Mouse (Mus musculus) erythroblast, embryonic 14.5 days (primary cell): ENCODE measurements around the gene Kyat1. TPM values are rescaled to one million over a fixed set of nuclear protein-coding genes. Genes with fewer than 3 reads are reported as not detected.

ENCODE experiments used
- H3K27me3 ChIP-seq: 2 replicates; pipeline ENCODE4 v1.6.1; 2012; ENCODE audit warnings: inconsistent platforms; ENCODE audit not compliant: control insufficient read depth
- H3K36me3 ChIP-seq: 2 replicates; pipeline ENCODE4 v1.6.1; 2012; ENCODE audit warnings: mild to moderate bottlenecking, inconsistent platforms; ENCODE audit not compliant: control insufficient read depth
- H3K4me1 ChIP-seq: 2 replicates; pipeline ENCODE4 v1.6.1; 2012; ENCODE audit warnings: inconsistent platforms; ENCODE audit not compliant: control insufficient read depth
- H3K4me3 ChIP-seq: replicated peaks from 2 replicates; pipeline ENCODE3; 2012; ENCODE audit warnings: moderate library complexity, mild to moderate bottlenecking, inconsistent platforms
- H3K9me3 ChIP-seq: 2 replicates; pipeline ENCODE4 v1.6.1; 2012; ENCODE audit warnings: low read length, inconsistent platforms, mixed read lengths; ENCODE audit not compliant: control insufficient read depth
- GATA1 ChIP-seq: IDR thresholded peaks from 2 replicates; pipeline ENCODE4 v1.6.1; 2012; ENCODE audit warnings: low read length, inconsistent platforms, mixed read lengths
- TAL1 ChIP-seq: IDR thresholded peaks from 3 replicates; pipeline ENCODE4 v1.6.1; 2012; ENCODE audit warnings: low read length, inconsistent platforms, mixed read lengths
- polyA plus RNA-seq: library from polyadenylated mRNA; stranded (reverse); fragments of >175 nt; gene quantifications from 2 replicates; pipeline ENCODE4 v1.2.3, GENCODE M21; 2012

The Kyat1 gene
- polyA plus RNA-seq, 1 experiment: 0.34 TPM

DNA sequence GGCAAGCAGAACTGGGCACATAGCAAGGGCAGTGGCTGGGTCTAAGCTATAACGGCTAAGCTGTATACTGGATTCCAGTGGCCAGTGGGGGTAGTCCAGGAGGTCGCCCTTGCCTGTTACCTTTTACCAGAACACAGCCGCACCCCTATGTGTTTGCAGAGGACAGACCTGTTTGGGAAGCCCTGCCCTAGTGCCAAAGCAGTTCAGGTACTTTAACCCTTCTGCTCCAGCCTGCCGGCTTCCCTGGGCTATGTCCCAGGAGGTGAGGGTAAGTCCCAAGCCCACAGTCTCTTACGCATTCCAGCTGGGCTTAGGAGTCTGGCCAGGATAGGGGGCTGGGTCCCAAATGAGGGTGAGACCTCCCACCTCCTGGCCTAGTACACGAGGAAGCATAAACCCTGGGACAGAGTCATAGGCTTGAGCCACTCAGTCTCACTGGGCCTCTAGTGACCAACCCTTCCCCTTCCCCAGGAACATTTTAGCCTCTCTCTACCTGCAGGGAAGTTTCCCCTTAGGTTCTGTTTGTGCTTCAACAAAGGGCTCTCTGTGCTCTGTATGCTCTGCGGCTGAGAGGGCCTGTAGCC is 39.0 kb upstream of the Kyat1 start:
- Histone ChIP-seq H3K36me3 (peaks cover 96% of the 10 kb centered on the region), H3K4me1 (peaks cover 32% of the 10 kb centered on the region), H3K9me3 (no peaks in the 10 kb centered on the region), H3K27me3 (no peaks in the 10 kb centered on the region), H3K4me3 (no peak overlapping the region)
- TF ChIP-seq GATA1: no peak
- TF ChIP-seq TAL1: no peak

DNA sequence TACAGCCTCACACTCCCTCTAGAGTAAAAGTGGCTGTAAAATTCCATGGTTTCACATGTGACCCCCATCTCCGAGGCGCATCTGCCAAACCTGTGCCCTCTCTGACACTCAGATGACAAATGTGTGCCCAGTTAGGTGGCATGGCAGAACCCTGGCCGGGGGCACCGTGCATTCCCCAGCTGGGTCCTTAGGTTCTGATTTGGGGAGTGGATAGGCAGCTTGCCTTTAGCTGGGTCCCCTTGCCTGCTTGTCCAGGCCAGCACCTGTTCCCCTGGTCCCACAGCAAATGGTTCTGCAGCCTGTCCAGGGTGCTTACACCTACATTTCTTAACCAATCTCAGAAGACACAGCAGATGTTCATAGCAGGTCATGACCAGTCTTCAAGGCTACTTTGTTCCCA is 37.7 kb upstream of the Kyat1 start:
- no peaks in the 10 kb centered on the region for H3K9me3 ChIP-seq
- no peaks in the 10 kb centered on the region for H3K27me3 ChIP-seq
- H3K4me1 ChIP-seq: peaks cover 42% of the 10 kb centered on the region
- H3K36me3 ChIP-seq: peaks cover 91% of the 10 kb centered on the region
- no peak overlapping the region for H3K4me3 ChIP-seq
- no peak for TF ChIP-seq GATA1
- TF ChIP-seq TAL1: no peak

DNA sequence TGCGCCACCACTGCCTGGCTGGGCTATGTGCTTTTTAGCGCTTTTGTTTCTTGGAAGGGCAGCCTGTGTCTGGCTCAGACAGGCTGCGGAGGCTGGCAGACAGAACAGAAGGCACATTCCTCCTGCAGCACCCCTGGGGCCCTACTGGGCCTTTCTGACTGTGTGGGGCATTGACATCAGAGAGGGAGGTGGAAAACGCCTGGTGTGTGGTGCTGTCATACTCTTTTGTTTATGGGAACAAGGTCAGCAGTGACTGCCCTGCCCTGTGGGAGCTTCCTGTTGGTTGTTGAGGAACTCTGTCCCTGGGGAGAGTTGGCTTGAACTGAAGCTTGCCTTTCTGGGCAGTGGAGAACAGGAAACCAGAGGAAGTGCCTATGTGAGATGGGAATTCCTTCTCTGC is 36.9 kb upstream of the Kyat1 start:
- H3K4me3 ChIP-seq: no peak overlapping the region
- TF ChIP-seq GATA1 (no peak), TAL1 (no peak)
- H3K36me3 ChIP-seq: peaks cover 82% of the 10 kb centered on the region
- H3K9me3 ChIP-seq: no peaks in the 10 kb centered on the region
- H3K27me3 ChIP-seq: no peaks in the 10 kb centered on the region
- peaks cover 48% of the 10 kb centered on the region for H3K4me1 ChIP-seq

GRCm38 (mm10) chr2:30240267-30240666 is 34.6 kb upstream of the Kyat1 start, which contains the start of gene Gm28035:
Gene Gm28035, plus strand, starts transcription at chr2:30240567.
- Histone ChIP-seq H3K4me3 (peak within 1 kb of the TSS; percentile 97), H3K9me3 (no peaks in the 10 kb centered on the region), H3K36me3 (peaks cover 64% of the 10 kb centered on the region), H3K4me1 (peaks cover 61% of the 10 kb centered on the region), H3K27me3 (no peaks in the 10 kb centered on the region)
- TF ChIP-seq TAL1 (no peak), GATA1 (no peak)

- no peak for TF ChIP-seq GATA1
- no peak; the same call in 2 of the 3 replicates for TF ChIP-seq TAL1
- peaks cover 59% of the 10 kb centered on the region for H3K36me3 ChIP-seq
- H3K4me3 ChIP-seq: peak overlapping the region; percentile 97
- peaks cover 58% of the 10 kb centered on the region for H3K4me1 ChIP-seq
- H3K27me3 ChIP-seq: no peaks in the 10 kb centered on the region
- H3K9me3 ChIP-seq: no peaks in the 10 kb centered on the region
Measured at GRCm38 (mm10) chr2:30239777-30240176, 34.1 kb upstream of the Kyat1 start.

- Histone ChIP-seq H3K27me3 (no peaks in the 10 kb centered on the region), H3K4me3 (peak overlapping the region; percentile 97), H3K4me1 (peaks cover 55% of the 10 kb centered on the region), H3K36me3 (peaks cover 52% of the 10 kb centered on the region), H3K9me3 (no peaks in the 10 kb centered on the region)
- TF ChIP-seq GATA1 (no peak), TAL1 (no peak)
Measured at GRCm38 (mm10) chr2:30238906-30239465, 33.3 kb upstream of the Kyat1 start.

DNA sequence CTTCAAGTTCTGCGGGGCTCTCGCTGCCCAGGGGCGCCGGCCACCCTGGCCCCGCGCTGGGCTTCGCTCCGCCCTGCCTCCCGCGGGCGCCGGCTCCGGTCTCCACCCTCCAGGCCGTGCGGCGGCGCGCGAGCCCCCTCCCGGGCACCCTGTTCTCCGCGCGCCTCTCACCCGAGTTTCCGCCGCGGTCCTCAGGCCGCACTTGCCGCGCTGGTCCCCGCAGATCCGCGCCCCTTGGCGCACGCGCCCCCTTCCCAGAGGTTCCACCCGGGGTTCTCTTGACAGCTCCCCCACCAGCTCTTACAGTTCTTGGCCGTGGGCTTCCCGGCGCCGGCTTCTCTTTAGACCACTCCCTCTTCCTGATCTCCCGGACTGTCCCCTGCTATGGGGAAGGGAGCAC is 32.2 kb upstream of the Kyat1 start:
- no peak for TF ChIP-seq TAL1
- no peak for TF ChIP-seq GATA1
- Histone ChIP-seq H3K4me1 (peaks cover 54% of the 10 kb centered on the region), H3K27me3 (no peaks in the 10 kb centered on the region), H3K4me3 (peak overlapping the region; percentile 97), H3K9me3 (peaks cover 8% of the 10 kb centered on the region; the same call in 1 of the 2 replicates), H3K36me3 (peaks cover 40% of the 10 kb centered on the region)

DNA sequence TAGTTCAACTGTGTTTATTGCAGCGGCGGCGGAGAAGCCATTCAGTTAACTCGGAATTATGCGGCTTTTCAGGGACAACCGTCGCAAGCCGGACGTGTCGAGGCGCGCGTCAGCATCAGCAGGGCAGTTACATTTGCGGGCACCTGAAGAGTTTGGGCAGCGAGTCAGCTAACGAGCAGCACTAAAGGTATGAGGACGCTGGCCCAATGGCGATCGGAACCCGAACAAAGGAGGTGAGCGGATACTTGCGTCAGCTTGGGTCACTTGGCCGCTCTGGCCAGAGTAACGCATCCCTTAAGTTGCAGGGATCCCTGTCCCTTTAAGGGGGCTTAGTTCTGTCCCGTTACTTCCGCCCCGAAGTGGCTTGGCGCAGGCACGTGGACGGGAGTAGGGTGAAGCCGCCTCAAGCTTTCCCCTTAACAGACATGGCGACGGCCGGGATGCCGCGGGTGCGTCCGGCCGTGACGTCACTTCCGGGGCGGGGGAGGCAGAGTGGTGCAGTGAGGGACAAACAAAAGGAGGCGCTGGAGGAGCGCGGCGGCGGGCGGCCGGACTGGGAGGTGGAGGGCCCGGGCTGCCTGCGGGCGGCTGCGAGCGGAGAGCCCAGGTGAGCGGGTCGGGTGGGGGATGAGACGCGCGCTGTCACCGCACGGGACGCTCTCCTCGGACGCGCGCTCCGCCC is 31.7 kb upstream of the Kyat1 start, which contains the start of gene Lrrc8a:
Lrrc8a (plus strand) TSS at position 517 of the 682 bp plus-strand sequence.
- Histone ChIP-seq H3K27me3 (no peaks in the 10 kb centered on the region), H3K4me3 (peak within 1 kb of the TSS; percentile 97), H3K4me1 (peaks cover 50% of the 10 kb centered on the region), H3K9me3 (peaks cover 13% of the 10 kb centered on the region), H3K36me3 (peaks cover 35% of the 10 kb centered on the region)
- TF ChIP-seq GATA1 (no peak), TAL1 (no peak)

- TF ChIP-seq TAL1 (no peak), GATA1 (no peak)
- H3K9me3 ChIP-seq: peaks cover 18% of the 10 kb centered on the region
- peaks cover 28% of the 10 kb centered on the region for H3K36me3 ChIP-seq
- H3K4me1 ChIP-seq: peaks cover 50% of the 10 kb centered on the region
- peak overlapping the region; percentile 97 for H3K4me3 ChIP-seq
- no peaks in the 10 kb centered on the region for H3K27me3 ChIP-seq
Measured at GRCm38 (mm10) chr2:30236426-30237198, 31.0 kb upstream of the Kyat1 start.
